Mouse (Mus musculus): ENCODE data around the gene Agap1. TPM values are rescaled to one million over a fixed set of nuclear protein-coding genes. Genes with fewer than 3 reads are reported as not detected.
A peak's percentile ranks its signal among the peaks of the same experiment; 100 is the strongest.

The Agap1 gene
- polyA plus RNA-seq, 1 experiment from 2014 or later = 41.4 TPM

DNA sequence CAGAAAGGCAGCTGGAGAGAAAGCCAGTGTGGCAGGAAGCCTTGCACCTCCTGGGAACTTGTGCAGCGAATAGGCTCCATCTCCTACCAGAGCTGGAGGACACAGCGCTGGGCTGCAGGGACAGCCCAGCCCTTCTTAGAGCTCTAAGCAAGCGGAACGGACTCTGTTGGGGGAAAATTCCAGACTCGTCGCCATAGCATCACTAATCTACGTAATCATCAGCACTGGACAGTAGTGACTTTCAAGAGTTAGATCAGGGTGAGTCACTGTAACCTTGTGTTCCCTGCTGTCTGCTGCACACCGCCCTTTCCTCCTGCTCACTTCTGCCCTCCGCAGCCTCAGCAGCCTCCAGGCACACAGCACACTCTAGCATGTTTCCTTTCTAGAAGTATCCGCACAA, 234.3 kb downstream of the Agap1 start:
- 46% methylated on average over 10 of the region's 10 CpGs for WGBS

DNA sequence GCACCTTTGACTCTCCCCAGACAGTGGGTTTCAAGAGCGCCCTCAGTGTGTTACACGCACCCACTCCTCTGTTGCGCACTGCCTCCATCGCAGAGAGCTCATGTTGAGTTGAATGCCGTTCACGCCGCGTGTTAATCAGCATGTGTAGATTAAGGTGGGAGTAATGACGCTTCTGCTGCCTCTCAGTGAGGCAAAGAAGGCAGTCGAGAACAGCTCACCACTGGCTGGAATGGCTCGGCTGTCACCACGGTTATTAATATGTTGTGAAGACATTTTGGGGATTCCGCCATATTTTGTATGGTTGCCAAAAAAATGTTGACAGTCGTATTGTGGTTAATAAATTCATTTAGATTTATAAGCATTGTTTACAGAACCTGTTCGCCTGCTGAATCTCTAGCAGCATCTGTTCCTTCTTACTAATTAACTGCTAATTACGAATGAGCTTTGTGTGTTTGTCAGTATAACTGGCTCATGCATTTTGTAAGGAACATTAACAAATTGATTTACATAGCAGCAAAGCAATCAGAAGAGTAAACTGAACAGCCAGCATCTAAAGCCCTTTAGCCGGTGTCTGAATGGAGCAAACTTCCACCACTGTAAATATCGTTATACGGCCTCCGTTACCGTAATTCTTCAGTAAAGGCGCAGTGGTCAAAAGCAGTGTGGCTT, 235.1 kb downstream of the Agap1 start:
- no peaks in the 10 kb centered on the region for H3K9me3 ChIP-seq (ENCODE audit: control insufficient read depth, low read length)
- peaks cover 3% of the 10 kb centered on the region; the same call in 1 of the 2 replicates for H3K36me3 ChIP-seq (ENCODE audit: control insufficient read depth, insufficient read depth, low read length)
- H3K4me2 ChIP-seq (replicated peaks; ENCODE audit: low read depth, low read length) = no peak overlapping the region
- 86% methylated on average over 22 of the region's 22 CpGs for WGBS
- DNase-seq (ENCODE audit: low spot score) (no peak), ATAC-seq (ENCODE audit: low FRiP score) (no peak)
- H3K4me1 ChIP-seq (replicated peaks; ENCODE audit: control insufficient read depth, insufficient read depth, low read length) = peaks cover 5% of the 10 kb centered on the region; the same call in 1 of the 2 replicates
- no peak overlapping the region for H3K9ac ChIP-seq (ENCODE audit: low read depth, low read length)
- no peaks in the 10 kb centered on the region for H3K27me3 ChIP-seq (ENCODE audit: control insufficient read depth, insufficient read depth, low read length)
- no peak overlapping the region for H3K27ac ChIP-seq (ENCODE audit: low read depth, low read length)
- no peak overlapping the region for H3K4me3 ChIP-seq (ENCODE audit: low read depth, low read length)

More for the DNA sequence above, 234.3 kb downstream of the Agap1 start:
- Histone ChIP-seq H3K4me2 (replicated peaks; ENCODE audit: low read depth, low read length) (no peak overlapping the region), H3K36me3 (ENCODE audit: control insufficient read depth, insufficient read depth, low read length) (peaks cover 3% of the 10 kb centered on the region; the same call in 1 of the 2 replicates), H3K27ac (ENCODE audit: low read depth, low read length) (no peak overlapping the region), H3K4me1 (replicated peaks; ENCODE audit: control insufficient read depth, insufficient read depth, low read length) (peaks cover 5% of the 10 kb centered on the region; the same call in 1 of the 2 replicates), H3K4me3 (ENCODE audit: low read depth, low read length) (no peak overlapping the region), H3K9ac (ENCODE audit: low read depth, low read length) (no peak overlapping the region), H3K9me3 (ENCODE audit: control insufficient read depth, low read length) (no peaks in the 10 kb centered on the region), H3K27me3 (ENCODE audit: control insufficient read depth, insufficient read depth, low read length) (no peaks in the 10 kb centered on the region)
- peak; percentile 57 for ATAC-seq (ENCODE audit: low FRiP score)
- DNase-seq (ENCODE audit: low spot score) = peak; percentile 65

DNA sequence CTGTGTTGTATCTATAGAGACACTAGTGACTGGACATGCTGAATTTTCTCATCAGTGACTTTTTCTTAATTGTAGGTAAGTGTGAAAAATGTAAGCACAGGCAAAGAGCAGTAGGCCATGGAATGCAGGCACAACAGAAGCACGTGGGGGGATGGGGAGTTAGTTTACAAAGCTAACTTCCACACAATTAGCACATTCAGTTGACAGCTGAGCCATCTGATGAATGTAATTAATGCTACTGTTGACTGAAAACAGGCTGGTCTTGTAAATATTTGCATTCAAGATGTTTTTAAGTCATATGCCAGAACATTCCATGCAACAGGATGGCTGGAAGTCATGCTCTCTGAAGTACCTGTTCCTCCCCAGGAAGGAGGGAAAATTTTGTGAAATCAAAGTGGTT, 236.5 kb downstream of the Agap1 start:
- 61% methylated on average over 1 of the region's 1 CpGs for WGBS
- H3K36me3 ChIP-seq (ENCODE audit: control insufficient read depth, insufficient read depth, low read length) = no peaks in the 10 kb centered on the region
- ATAC-seq (ENCODE audit: low FRiP score) = no peak
- no peaks in the 10 kb centered on the region for H3K27me3 ChIP-seq (ENCODE audit: control insufficient read depth, insufficient read depth, low read length)
- H3K9me3 ChIP-seq (ENCODE audit: control insufficient read depth, low read length) = no peaks in the 10 kb centered on the region
- peaks cover 5% of the 10 kb centered on the region; the same call in 1 of the 2 replicates for H3K4me1 ChIP-seq (replicated peaks; ENCODE audit: control insufficient read depth, insufficient read depth, low read length)
- H3K27ac ChIP-seq (ENCODE audit: low read depth, low read length) = no peak overlapping the region
- H3K9ac ChIP-seq (ENCODE audit: low read depth, low read length) = no peak overlapping the region
- DNase-seq (ENCODE audit: low spot score) = no peak
- H3K4me2 ChIP-seq (replicated peaks; ENCODE audit: low read depth, low read length) = no peak overlapping the region
- H3K4me3 ChIP-seq (ENCODE audit: low read depth, low read length) = no peak overlapping the region

DNA sequence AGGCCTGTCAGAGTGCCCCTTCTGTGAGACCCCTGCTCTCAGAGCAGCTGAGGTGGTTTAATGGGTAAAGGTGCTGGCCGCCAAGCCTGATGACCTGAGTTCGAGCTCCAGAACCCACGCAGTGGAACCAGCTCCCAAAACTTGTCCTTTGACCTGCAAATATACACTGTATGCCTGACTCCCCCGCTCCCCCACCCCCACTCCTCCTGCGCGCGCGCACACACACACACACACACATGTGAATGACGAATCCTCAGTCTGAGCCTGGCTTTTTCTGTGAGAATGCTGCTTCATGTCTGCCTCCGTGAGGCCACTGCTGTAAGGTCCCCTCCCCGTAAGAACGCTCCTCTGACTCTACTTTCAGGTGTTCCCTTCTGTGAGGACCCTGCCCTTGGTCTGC, 237.8 kb downstream of the Agap1 start:
- 93% methylated on average over 12 of the region's 12 CpGs for WGBS
- no peaks in the 10 kb centered on the region for H3K9me3 ChIP-seq (ENCODE audit: control insufficient read depth, low read length)
- no peaks in the 10 kb centered on the region for H3K27me3 ChIP-seq (ENCODE audit: control insufficient read depth, insufficient read depth, low read length)
- no peak overlapping the region for H3K9ac ChIP-seq (ENCODE audit: low read depth, low read length)
- DNase-seq (ENCODE audit: low spot score) = no peak
- no peak for ATAC-seq (ENCODE audit: low FRiP score)
- H3K4me1 ChIP-seq (replicated peaks; ENCODE audit: control insufficient read depth, insufficient read depth, low read length) = peaks cover 5% of the 10 kb centered on the region; the same call in 1 of the 2 replicates
- no peaks in the 10 kb centered on the region for H3K36me3 ChIP-seq (ENCODE audit: control insufficient read depth, insufficient read depth, low read length)
- no peak overlapping the region for H3K27ac ChIP-seq (ENCODE audit: low read depth, low read length)
- H3K4me3 ChIP-seq (ENCODE audit: low read depth, low read length) = no peak overlapping the region
- no peak overlapping the region for H3K4me2 ChIP-seq (replicated peaks; ENCODE audit: low read depth, low read length)

DNA sequence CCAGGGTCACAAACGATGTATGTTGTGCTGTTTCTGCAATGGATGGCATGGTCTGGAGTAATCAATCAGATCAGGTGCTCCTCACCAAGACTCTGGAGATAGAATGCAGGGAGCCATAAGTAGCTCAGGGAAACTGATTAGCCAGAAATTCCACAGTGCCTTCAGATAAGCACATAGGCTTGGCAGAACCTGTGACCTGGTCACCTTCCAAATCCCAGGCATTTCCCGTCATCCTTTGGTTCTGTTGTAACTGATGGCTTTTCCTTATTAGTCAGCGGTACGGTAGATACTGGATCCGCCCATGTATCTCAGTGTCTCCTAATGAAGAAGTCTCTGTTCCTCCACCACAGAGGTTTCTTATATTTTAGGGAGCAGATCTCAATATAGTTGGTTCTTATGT, 240.3 kb downstream of the Agap1 start:
- DNase-seq (ENCODE audit: low spot score) (no peak), ATAC-seq (ENCODE audit: low FRiP score) (no peak)
- Histone ChIP-seq H3K4me3 (ENCODE audit: low read depth, low read length) (no peak overlapping the region), H3K27me3 (ENCODE audit: control insufficient read depth, insufficient read depth, low read length) (no peaks in the 10 kb centered on the region), H3K36me3 (ENCODE audit: control insufficient read depth, insufficient read depth, low read length) (no peaks in the 10 kb centered on the region), H3K4me1 (replicated peaks; ENCODE audit: control insufficient read depth, insufficient read depth, low read length) (no peaks in the 10 kb centered on the region), H3K9me3 (ENCODE audit: control insufficient read depth, low read length) (no peaks in the 10 kb centered on the region), H3K4me2 (replicated peaks; ENCODE audit: low read depth, low read length) (no peak overlapping the region), H3K27ac (ENCODE audit: low read depth, low read length) (no peak overlapping the region), H3K9ac (ENCODE audit: low read depth, low read length) (no peak overlapping the region)
- 97% methylated on average over 5 of the region's 5 CpGs for WGBS

DNA sequence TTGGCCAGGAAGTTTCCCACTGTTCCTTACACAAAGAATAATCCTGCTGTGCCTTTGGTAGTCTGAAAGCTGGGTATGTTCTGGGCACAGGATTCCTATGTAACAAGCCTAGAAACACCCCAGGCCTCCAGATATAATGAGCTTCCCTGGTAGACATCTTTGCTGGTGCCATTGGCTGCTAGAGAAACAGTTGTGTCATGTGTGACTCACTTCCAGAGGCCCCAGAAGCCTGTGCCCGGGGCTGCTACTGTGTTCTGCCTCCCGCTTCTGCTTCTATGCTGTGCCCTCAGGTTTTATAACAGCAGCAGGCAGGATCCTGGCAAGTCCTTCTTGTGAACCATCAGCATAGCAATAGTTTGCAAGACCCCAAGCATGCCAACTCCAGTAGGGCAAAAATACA, 242.6 kb downstream of the Agap1 start:
- ATAC-seq (ENCODE audit: low FRiP score) = no peak
- Histone ChIP-seq H3K27ac (ENCODE audit: low read depth, low read length) (no peak overlapping the region), H3K4me1 (replicated peaks; ENCODE audit: control insufficient read depth, insufficient read depth, low read length) (peaks cover 2% of the 10 kb centered on the region; the same call in 1 of the 2 replicates), H3K9me3 (ENCODE audit: control insufficient read depth, low read length) (no peaks in the 10 kb centered on the region), H3K9ac (ENCODE audit: low read depth, low read length) (no peak overlapping the region), H3K27me3 (ENCODE audit: control insufficient read depth, insufficient read depth, low read length) (no peaks in the 10 kb centered on the region), H3K36me3 (ENCODE audit: control insufficient read depth, insufficient read depth, low read length) (no peaks in the 10 kb centered on the region), H3K4me3 (ENCODE audit: low read depth, low read length) (no peak overlapping the region), H3K4me2 (replicated peaks; ENCODE audit: low read depth, low read length) (no peak overlapping the region)
- 80% methylated on average over 2 of the region's 2 CpGs for WGBS
- no peak for DNase-seq (ENCODE audit: low spot score)

DNA sequence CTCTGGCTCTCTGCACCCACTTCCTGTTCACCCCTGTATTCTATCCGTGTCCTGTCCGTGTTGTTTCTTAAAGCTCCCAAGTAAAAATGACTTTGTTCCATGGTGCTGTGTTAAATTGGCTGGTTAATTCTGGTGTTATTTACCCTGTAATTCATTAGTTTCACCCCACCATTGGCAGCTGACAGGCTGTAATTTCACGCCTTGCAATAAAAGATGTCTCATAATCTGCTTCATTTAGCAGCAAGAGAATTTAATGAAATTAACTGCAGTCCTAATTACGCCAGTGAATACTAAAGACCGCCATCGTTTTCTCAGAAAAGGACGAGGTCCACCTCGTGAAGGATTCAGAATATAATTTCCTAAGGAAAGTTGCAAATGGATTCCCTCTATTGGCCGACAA, 245.6 kb downstream of the Agap1 start:
- Histone ChIP-seq H3K4me1 (replicated peaks; ENCODE audit: control insufficient read depth, insufficient read depth, low read length) (peaks cover 10% of the 10 kb centered on the region), H3K27me3 (ENCODE audit: control insufficient read depth, insufficient read depth, low read length) (0 out of 2 replicates have a peak, but pooled peaks cover 2% of the 10 kb centered on the region), H3K36me3 (ENCODE audit: control insufficient read depth, insufficient read depth, low read length) (no peaks in the 10 kb centered on the region), H3K9ac (ENCODE audit: low read depth, low read length) (no peak overlapping the region), H3K4me3 (ENCODE audit: low read depth, low read length) (no peak overlapping the region), H3K27ac (ENCODE audit: low read depth, low read length) (no peak overlapping the region), H3K4me2 (replicated peaks; ENCODE audit: low read depth, low read length) (no peak overlapping the region), H3K9me3 (ENCODE audit: control insufficient read depth, low read length) (no peaks in the 10 kb centered on the region)
- ATAC-seq (ENCODE audit: low FRiP score) (no peak), DNase-seq (ENCODE audit: low spot score) (no peak)
- WGBS = 75% methylated on average over 9 of the region's 9 CpGs

DNA sequence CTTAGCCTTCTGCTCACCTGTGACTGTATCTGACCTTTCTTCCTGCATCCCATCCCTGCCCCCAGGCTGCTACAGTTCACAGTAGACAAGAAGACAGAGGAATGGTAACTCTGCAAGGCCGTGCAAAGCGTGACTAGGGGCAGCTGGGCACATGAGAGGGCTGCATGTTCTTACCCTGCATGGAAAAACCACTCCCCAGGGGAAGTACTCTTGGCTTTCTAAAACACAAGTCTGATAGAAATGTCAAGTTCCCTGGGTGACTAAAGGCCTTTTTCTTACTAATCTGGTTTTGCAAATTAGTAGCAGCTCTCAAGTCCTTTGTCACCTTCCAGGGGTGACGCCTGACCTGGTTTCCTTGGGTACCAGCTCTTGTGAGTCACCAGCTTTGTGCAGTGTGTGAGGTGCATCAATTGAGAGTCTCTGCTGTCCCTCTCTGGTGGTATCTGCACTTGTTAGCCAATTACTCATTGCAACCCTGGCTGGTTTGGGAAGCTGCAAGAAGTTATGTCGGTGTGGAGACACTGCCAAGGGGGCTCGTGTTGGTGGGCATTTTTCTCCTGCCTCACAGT, 246.6 kb downstream of the Agap1 start:
- no peaks in the 10 kb centered on the region for H3K36me3 ChIP-seq (ENCODE audit: control insufficient read depth, insufficient read depth, low read length)
- no peak overlapping the region for H3K4me2 ChIP-seq (replicated peaks; ENCODE audit: low read depth, low read length)
- H3K4me3 ChIP-seq (ENCODE audit: low read depth, low read length) = no peak overlapping the region
- H3K9ac ChIP-seq (ENCODE audit: low read depth, low read length) = no peak overlapping the region
- H3K27me3 ChIP-seq (ENCODE audit: control insufficient read depth, insufficient read depth, low read length) = 0 out of 2 replicates have a peak, but pooled peaks cover 2% of the 10 kb centered on the region
- whole genome bisulfite sequencing = 78% methylated on average over 5 of the region's 5 CpGs
- peaks cover 10% of the 10 kb centered on the region for H3K4me1 ChIP-seq (replicated peaks; ENCODE audit: control insufficient read depth, insufficient read depth, low read length)
- H3K27ac ChIP-seq (ENCODE audit: low read depth, low read length) = no peak overlapping the region
- no peaks in the 10 kb centered on the region for H3K9me3 ChIP-seq (ENCODE audit: control insufficient read depth, low read length)
- DNase-seq (ENCODE audit: low spot score) (no peak), ATAC-seq (ENCODE audit: low FRiP score) (no peak)

DNA sequence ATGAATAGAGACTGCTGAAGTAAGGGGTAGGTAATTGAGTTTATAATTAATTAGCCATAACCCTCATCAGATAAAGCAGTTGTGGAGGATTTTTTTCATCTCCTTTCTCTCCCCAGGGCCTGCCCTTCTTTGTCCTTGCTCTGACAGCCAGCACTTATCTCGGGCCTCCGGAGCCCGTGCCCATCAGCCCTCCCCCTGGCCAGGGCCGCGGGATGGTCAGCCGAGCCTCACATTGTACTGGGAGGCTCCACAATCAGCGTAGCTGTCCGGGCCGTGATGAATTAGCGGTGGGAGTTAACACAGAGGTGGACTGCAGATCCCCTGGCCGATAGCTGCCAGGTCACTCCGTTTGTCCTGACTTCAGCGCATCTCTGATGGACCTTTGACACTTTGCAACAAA, 248.7 kb downstream of the Agap1 start:
- Histone ChIP-seq H3K4me3 (ENCODE audit: low read depth, low read length) (no peak overlapping the region), H3K4me2 (replicated peaks; ENCODE audit: low read depth, low read length) (no peak overlapping the region), H3K4me1 (replicated peaks; ENCODE audit: control insufficient read depth, insufficient read depth, low read length) (peaks cover 10% of the 10 kb centered on the region), H3K27me3 (ENCODE audit: control insufficient read depth, insufficient read depth, low read length) (0 out of 2 replicates have a peak, but pooled peaks cover 2% of the 10 kb centered on the region), H3K36me3 (ENCODE audit: control insufficient read depth, insufficient read depth, low read length) (no peaks in the 10 kb centered on the region), H3K27ac (ENCODE audit: low read depth, low read length) (no peak overlapping the region), H3K9me3 (ENCODE audit: control insufficient read depth, low read length) (no peaks in the 10 kb centered on the region), H3K9ac (ENCODE audit: low read depth, low read length) (no peak overlapping the region)
- DNase-seq (ENCODE audit: low spot score) = peak; percentile 51
- 9% methylated on average over 13 of the region's 13 CpGs for WGBS
- peak; percentile 64 for ATAC-seq (ENCODE audit: low FRiP score)
